In genomic region chr4:57091363-57091762, GRCm38 (mm10) we compare ENCODE assay signal across 8 mouse cellular contexts. TPM values are rescaled to one million over a fixed set of nuclear protein-coding genes. Genes with fewer than 3 reads are reported as not detected.
DNase-seq lines count a peak whose midpoint lies in the region; ATAC-seq lines count a peak whose summit lies in the region.

No protein-coding gene starts in this region.

- peak; percentile 5 to 28 for DNase-seq in right cerebral cortex, adult 2 months (ENCODE audit: low spot score in 2 of 2)
- DNase-seq in right cerebral cortex, postnatal 4 days, result no peak
- DNase-seq in embryo, embryonic 9.5 days (ENCODE audit: extremely low spot score), result peak; percentile 23
- peak; percentile 82 for DNase-seq in splenic B cell, adult 2 months (ENCODE audit: low read depth, low spot score)
- no peak for DNase-seq in left cerebral cortex, adult 8-10 months (ENCODE audit: low spot score in 2 of 2)
- DNase-seq in gastrocnemius, postnatal 10 days, result no peak
- no peak for DNase-seq in kidney, postnatal 25 days

- no peaks in the 10 kb centered on the region for H3K27me3 ChIP-seq in splenic B cell, adult 2 months (ENCODE audit: control insufficient read depth, insufficient read depth, low read length, poor library complexity, severe bottlenecking)

- no peaks in the 10 kb centered on the region for H3K36me3 ChIP-seq in splenic B cell, adult 2 months (ENCODE audit: control insufficient read depth, insufficient read depth, low read length, poor library complexity, severe bottlenecking)

- peak; percentile 68 for ATAC-seq in megakaryocyte-erythroid progenitor cell, adult 5-6 weeks (replicated peaks; ENCODE audit: low FRiP score, low TSS enrichment, poor library complexity, severe bottlenecking)

RNA-seq across cellular contexts. Expression of gene Epb41l4b, which starts 51.9 kb away (rescaled TPM):
- total RNA-seq in megakaryocyte-erythroid progenitor cell, adult 5-6 weeks (2014; fragmentation: Nextera tagmentation), result 1.6 and 3.5 TPM in 2 replicates
- 0.47 and 3.0 TPM in 2 replicates for total RNA-seq in megakaryocyte-erythroid progenitor cell, adult 5-6 weeks (2017)
- total RNA-seq in left cerebral cortex, adult 8-10 months (2022), result 10 to 100 TPM; 30.5 to 45.1 (median 34.8) TPM
- total RNA-seq in gastrocnemius, postnatal 10 days (2021), result 1 to 10 TPM; 8.1 to 8.7 TPM

Comparison
In these comparisons a context has a peak if more than half of its experiments do, and no peak if none do; other contexts are left out.
1. DNase-seq: peak in right cerebral cortex, adult 2 months (2 of 2), embryo, embryonic 9.5 days (single experiment) and splenic B cell, adult 2 months (single experiment); none in right cerebral cortex, postnatal 4 days (single experiment), left cerebral cortex, adult 8-10 months (0 of 2), gastrocnemius, postnatal 10 days (single experiment) and kidney, postnatal 25 days (0 of 2).